Mouse (Mus musculus) kidney, adult 10 weeks (tissue): Measurements from ENCODE around the gene Lect2. TPM values are rescaled to one million over a fixed set of nuclear protein-coding genes. Genes with fewer than 3 reads are reported as not detected.

Experiments used
- polyA plus RNA-seq: library from polyadenylated mRNA; stranded (reverse); fragments of 350-450 nt; fragmentation: Illumina TruSeq; extraction: RNeasy Lipid Tissue Mini Kit (QIAGEN cat#74804); gene quantifications from one replicate; pipeline ENCODE4 v1.2.3, GENCODE M21; 2014; ENCODE audit warnings: low read depth, low replicate concordance

Gene Lect2
- polyA plus RNA-seq: 0.61 TPM

GRCm38 (mm10) chr13:56548401-56548800 lies at the start of gene Lect2:
TSS of gene Lect2 (minus strand) at chr13:56548502.

GRCm38 (mm10) chr13:56522081-56522820 lies 26.1 kb downstream of the Lect2 start, which contains the start of gene Fbxl21:
TSS of gene Fbxl21 (plus strand) at chr13:56522472.

Other genes starting within 250 kb of the Lect2 start
- gene Gm3045, start 121.9 kb downstream of the Lect2 start, polyA plus RNA-seq: not detected
- 4.8 TPM for gene Slc25a48, start 110.1 kb downstream of the Lect2 start, polyA plus RNA-seq
- gene Il9, start 66.3 kb downstream of the Lect2 start, polyA plus RNA-seq: not detected
- gene Fbxl21, start 26.0 kb downstream of the Lect2 start, polyA plus RNA-seq: 7.3 TPM
- 3.6 TPM for gene Tgfbi, start 61.0 kb upstream of the Lect2 start, polyA plus RNA-seq
- gene Smad5, start 154.5 kb upstream of the Lect2 start, polyA plus RNA-seq: 37.8 TPM
- not detected for gene Gm45623, start 205.3 kb upstream of the Lect2 start, polyA plus RNA-seq